Mouse (Mus musculus) ZHBTc4 (cell line): ENCODE data around the gene Uchl4.

Experiments used
- DNase-seq: peaks from one replicate; pipeline ENCODE4 v3.0.0-alpha.2; 2011; ENCODE audit warnings: low read depth, low spot score

Gene Uchl4

DNA sequence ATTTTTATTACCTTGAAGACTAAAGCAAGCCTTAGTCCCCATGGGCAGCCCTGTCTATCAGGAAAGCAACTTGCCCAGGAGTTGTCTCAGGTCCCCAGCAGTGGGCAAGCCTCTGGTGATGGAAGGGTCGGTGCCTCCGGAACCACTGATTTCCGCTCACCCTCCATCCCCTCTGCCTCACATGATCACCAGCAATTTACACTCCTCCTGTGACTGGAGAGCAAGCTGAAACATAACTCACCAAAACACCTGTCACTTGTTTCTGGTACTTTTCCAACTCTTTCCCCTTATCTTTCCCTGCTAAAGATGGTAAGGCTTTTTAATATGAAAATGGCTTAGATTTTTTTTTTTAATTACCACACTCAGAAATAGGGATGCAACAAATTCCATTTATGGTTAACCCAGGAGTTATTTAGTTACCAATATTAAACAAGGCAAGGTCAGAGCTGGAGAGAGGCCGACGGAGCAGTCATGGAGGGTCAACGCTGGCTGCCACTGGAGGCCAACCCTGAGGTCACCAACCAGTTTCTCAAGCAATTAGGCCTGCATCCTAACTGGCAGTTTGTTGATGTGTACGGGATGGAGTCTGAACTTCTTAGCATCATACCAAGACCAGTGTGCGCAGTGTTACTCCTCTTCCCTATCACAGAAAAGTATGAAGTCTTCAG is at the start of gene Uchl4:
TSS of gene Uchl4 (plus strand) at position 434 of the 668 bp plus-strand sequence.
- no peak for DNase-seq

- DNase-seq = no peak
These were observed 41.1 kb upstream of the Uchl4 start for GRCm38 (mm10) chr9:64193879-64194278.

GRCm38 (mm10) chr9:64195554-64195953 is 39.4 kb upstream of the Uchl4 start:
- DNase-seq = peak; percentile 31

DNA sequence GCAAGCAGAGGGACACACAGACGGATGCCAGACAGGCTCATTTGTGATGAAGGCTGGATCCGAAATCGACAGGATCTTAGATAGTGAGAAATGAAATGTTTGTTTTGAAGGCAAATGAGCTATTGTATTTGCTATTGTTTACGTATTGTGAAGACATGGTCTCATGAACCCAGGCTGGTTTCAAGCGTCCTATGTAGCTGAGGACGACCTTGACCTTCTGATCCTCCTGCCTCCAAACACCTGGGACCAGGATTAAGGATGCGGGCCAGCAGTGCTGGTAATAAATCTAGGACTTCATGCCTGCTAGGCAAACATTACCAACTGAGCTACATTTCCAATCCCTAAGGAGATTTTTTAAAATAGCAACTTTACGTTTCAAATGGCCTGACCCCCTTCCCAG is 37.5 kb upstream of the Uchl4 start:
- DNase-seq = peak; percentile 18

- peak; percentile 63 for DNase-seq
These were observed 36.8 kb upstream of the Uchl4 start for GRCm38 (mm10) chr9:64198068-64198762.

DNA sequence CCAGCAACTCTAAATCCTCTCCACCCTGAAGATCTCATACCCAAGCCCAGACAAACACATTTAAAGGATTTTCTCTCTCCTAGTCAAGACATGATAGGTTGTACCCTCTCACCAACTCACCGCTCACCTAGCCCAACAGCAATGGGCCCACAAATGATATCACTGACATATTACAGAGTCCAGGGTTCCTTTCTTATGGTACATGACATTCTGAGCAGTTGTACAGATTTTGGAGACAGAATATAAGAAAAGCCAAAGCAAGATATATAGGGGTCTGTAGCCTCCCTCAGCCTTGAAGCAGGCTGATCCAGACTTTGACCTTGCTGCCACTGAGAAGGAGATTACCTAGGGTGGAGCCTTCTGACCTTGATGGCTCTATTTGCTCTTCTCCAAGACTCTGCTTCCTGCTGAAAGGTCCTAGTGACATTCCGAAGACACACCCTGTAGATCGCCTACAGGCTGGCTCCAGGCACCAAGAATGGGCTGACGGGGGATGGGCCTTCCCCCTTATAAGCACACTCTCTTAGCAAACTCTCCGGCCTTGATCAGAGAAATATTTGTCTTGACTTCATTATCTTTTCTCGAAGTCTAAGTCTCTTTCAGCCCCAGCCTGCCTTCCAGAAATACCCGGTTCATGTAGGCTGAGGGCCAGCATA is 36.1 kb upstream of the Uchl4 start:
- DNase-seq = peak; percentile 93

DNA sequence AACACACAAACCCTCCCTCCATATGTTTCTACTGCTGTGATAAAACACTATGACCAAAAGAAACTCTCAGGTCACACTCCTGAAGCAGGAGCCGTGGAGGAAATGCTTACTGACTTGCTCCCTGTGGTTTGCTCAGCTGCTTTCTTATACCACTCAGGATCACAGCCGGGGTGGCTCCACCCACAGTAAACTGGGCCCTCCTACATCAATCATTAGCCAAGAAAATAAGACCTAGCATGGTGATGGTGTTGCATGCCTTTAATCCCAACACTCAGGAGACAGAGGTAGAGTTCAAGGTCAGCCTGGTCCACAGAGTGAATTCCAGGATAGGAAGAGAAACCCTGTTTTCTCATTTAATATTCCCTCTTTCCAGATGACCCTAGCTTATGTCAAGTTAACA is 35.1 kb upstream of the Uchl4 start:
- peak; percentile 72 for DNase-seq

DNA sequence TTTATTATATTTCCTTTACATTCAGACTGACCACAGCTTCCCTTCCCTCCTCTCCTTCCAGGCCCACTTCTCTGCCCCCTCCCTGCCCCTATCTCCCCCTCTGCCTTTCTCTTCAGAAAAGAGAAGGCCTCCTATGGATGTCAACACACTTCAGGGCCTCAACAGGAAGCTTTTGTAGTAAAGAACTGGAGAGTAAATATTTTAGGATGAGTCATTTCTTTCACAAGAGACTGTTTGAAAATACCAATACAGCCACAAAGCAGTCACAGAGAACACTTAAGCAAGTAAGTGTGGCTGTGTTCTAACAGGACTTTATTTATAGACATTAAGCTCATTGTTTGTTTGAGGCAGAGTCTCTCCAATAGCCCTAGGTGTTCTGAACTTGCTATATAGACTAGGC is 32.7 kb upstream of the Uchl4 start:
- DNase-seq = no peak

DNA sequence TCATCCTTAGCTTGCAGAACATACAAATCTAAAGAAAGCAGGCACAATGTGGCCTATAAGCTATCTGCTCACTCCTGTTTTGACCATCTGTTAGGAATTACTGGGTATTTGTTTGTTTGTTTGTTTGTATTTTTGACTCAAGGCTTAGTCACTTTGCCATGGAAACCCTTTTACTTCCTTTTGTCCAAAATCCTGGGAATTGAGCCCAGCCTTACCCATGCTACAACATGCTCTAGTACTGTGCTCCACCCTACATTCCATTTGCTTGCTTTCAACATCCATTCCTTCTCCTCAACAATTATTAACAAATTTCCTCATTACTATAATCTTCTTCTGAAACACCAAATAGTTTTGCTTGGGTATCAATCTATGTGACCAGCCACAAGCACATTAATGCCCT is 32.1 kb upstream of the Uchl4 start:
- no peak for DNase-seq

GRCm38 (mm10) chr9:64207509-64208084 is 27.4 kb upstream of the Uchl4 start:
- DNase-seq = no peak

DNA sequence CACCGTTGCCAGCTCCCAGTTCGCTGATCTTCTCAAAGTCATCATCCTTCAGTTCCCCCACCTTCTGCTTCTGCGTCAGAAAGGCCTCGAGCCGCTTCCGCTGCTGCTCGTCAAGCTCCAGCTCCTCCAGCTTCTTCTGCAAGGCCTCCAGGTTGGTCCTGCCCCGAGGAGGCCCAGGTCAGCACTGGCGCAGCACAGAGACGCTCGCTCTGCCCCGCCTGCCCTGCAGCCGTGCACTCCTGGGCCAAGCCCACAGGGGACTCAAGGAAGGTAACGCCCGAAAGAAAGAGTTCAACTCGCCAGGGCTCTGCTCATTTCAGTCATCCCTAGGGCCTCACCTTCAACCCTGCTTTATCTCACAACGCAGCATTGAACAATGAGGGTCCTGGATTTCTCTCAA is 20.5 kb upstream of the Uchl4 start:
- peak; percentile 35 for DNase-seq

DNA sequence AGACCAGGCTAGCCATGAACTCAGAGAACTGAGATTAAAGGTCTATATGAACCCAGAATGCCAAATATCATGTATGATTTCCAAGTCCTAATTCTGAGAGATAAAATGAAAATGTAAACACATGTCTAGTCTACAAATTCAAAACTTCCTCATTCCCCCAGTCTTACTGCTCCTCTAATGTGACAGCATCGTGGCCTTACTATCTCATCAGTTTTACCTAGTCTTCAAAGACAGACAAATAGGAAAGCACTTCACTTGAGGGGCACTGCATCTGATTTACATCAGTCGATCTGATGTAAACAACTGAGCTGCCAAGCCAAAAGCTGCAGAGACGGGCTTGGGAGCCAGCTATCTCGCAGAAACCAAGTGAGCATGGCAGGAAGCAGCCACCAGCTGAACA is 18.9 kb upstream of the Uchl4 start:
- DNase-seq = no peak

DNA sequence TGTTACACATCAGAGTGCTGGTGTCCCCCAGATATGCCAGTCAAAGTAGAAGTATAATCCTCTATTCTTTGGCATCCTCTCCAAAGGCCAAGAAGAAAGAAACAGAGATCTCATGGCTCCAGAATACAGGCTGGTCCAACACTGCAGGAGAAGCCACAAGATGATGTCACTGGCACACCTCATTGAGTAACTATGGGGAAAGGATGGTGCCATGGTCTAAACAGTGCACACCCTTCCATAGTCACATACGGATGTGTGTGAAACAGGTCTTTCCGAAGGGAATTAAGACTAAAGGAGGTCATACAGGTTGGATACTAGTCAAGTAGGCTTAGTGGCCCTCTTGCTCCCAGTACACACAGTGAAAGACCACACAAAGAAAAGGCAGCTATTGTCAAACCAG is 18.4 kb upstream of the Uchl4 start:
- DNase-seq = no peak

DNA sequence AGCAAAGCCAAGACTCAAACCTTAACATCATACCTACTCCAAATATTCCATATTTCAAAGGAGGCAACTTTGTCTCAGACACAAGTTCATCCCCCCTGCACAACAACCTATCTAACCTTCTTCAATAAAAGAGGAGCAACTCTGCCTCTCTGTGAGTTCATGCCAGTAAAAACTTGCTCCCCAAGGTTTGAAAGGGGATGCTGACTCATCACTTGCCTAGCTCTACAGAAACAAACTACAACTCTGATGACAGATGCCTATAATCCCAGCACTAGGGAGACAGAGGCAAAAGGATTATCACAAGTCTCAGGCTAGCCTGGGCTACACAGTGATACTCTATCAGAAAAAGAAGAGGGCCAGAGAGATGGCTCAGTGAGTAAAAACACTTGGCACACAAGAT is 17.1 kb upstream of the Uchl4 start:
- DNase-seq = no peak

GRCm38 (mm10) chr9:64219305-64219704 is 15.7 kb upstream of the Uchl4 start:
- no peak for DNase-seq

DNA sequence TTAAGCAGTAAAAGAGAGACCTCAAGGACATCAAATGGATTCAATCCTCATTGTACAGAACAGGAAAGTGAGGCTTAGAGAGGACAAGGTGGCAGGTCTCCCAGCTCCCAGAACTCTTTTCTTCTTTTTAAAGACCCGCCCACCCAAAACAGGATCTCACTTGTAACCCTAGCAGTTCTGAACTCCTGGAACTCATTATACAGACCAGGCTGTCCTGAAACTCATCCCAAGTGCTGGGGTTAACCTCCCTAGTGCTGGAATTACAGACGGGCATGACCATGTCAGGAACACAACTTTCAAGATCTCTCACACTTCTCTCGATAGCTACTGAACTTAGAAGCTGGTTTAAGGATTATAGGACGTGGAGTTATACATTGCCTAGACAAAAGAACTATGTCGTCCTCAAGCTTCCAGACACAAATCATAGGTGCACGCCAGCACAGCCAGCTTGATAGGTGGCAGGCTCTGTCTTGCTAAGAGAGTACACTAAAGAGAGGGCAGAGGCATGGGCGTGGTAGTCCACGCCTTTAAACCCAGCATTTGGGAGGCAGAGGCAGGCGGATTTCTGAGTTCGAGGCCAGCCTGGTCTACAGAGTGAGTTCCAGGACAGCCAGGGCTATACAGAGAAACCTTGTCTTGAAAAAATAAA is 15.1 kb upstream of the Uchl4 start:
- DNase-seq = peak; percentile 58

DNA sequence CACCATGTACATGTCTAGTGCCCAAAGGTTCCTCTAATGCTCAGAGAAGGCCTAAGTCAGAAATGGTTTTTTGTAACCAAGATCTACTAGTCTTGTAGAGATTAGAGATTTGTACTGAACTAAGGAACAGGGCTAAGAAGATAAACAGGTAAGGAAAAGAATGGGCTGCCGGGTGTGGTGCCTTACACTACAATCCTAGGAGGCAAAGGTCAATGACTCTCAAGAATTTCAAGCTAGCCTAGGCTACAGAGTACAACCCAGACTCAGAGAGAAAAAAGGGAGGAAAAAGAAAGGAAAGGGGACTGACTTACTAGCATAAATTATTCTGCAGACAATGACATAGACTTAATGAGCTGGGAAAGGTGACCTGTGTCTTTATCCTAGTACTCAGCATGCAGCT is 14.4 kb upstream of the Uchl4 start:
- DNase-seq = no peak

DNA sequence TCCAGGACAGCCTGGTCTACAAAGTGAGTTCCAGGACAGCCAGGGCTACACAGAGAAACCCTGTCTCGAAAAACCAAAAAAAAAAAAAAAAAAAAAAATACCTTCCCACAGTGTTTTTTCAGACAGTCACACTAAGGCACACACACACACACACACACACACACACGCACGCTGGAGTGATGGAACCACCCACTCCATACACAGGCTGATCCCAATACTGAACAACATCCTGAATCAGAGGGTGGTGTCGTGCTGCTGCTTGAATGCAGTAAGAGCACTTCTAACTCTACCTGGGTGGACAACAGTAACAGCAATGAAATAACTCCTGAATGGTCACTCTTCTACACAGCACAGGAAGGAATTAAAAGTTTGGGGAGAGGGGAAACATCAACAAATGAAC is 13.5 kb upstream of the Uchl4 start:
- no peak for DNase-seq

DNA sequence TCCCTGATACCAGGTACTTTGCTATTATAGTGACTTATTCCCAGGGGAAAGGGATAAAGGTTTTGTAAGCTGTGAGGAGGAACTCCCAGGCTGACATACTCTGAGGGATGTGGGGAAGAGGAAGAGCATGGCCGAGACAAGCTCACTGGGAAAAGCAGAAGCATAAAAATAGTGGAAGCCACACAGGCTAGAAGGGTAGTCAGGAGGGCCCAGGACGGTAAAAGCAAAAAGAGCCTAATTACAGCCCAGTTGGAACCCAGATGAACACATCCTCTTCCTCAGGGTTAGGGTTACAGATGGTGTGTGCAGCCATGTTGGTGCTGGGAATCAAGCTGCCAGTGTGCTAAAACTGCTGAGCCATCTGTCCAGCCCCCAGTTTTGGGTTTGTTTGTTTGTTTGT is 12.9 kb upstream of the Uchl4 start:
- no peak for DNase-seq

DNA sequence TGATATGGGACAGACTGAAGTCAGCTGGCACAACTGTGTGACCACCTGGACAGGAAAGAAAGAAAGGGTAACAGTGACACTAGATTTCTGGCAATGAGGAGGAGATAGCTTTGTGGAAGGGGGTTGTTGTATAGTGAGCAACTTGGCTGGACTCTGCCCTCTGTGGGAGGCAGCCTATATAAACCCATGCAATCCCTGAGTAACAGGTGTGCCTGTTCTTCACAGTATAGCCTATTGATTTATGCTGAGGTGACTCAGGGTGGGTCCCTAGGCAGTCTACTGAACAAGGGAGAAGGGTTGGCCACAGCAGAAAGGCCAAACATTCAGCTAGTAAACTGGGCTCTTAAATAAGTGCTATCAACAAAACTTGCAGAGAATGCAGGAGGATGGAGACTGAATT is 9.2 kb upstream of the Uchl4 start:
- no peak for DNase-seq

- peak; percentile 46 for DNase-seq
These were observed 7.3 kb upstream of the Uchl4 start for GRCm38 (mm10) chr9:64227736-64228135.

DNA sequence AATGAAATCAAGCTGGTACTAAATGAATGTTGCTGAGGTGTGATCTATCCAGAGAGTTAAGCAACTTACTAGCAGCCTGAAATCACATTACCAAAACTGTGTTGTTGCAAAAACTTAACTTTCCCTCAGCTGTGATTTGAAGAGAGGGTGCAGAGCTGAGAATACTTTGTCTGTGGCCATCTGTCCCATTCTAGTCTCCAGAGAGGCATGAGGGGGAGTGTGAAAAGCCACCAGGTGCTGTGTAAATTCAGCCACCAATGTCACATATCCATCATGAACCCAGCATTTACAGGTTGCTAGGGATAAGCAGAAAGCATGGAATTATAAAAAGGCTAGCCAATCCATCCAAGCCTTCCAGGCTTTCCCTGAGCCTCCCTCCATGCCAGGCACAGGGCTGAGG is 6.0 kb upstream of the Uchl4 start:
- DNase-seq = no peak
